Mouse (Mus musculus): ENCODE results near the gene Cxcl5. TPM values are rescaled to one million over a fixed set of nuclear protein-coding genes. Genes with fewer than 3 reads are reported as not detected.

The Cxcl5 gene
- 0.62 TPM for total RNA-seq (2023)

GRCm38 (mm10) chr5:90759077-90760065 is at the start of gene Cxcl5:
Gene Cxcl5, plus strand, starts transcription at chr5:90759360.

GRCm38 (mm10) chr5:90768218-90768617 is 9.1 kb downstream of the Cxcl5 start, which contains the start of gene Ppbp:
Gene Ppbp, plus strand, starts transcription at chr5:90768518.

GRCm38 (mm10) chr5:90771880-90772653 is 12.9 kb downstream of the Cxcl5 start, which contains the start of gene Pf4:
Gene Pf4, plus strand, starts transcription at chr5:90772435.

GRCm38 (mm10) chr5:90785659-90786588 is 26.8 kb downstream of the Cxcl5 start, which contains the start of gene Cxcl3:
Gene Cxcl3, plus strand, starts transcription at chr5:90786103.

GRCm38 (mm10) chr5:90794195-90794625 is 35.0 kb downstream of the Cxcl5 start, which contains the start of gene Cxcl15:
Gene Cxcl15, plus strand, starts transcription at chr5:90794534.

Other genes starting within 250 kb of the Cxcl5 start
- gene Afm, start 240.4 kb upstream of the Cxcl5 start, total RNA-seq (2023), result not detected
- not detected for gene 5830473C10Rik, start 198.3 kb upstream of the Cxcl5 start, total RNA-seq (2023)
- not detected for gene Rassf6, start 118.7 kb upstream of the Cxcl5 start, total RNA-seq (2023)
- 7.9 TPM for gene Ppbp, start 9.2 kb downstream of the Cxcl5 start, total RNA-seq (2023)
- gene Pf4, start 13.1 kb downstream of the Cxcl5 start, total RNA-seq (2023), result 4.3 TPM
- gene Cxcl3, start 26.7 kb downstream of the Cxcl5 start, total RNA-seq (2023), result not detected
- not detected for gene Cxcl15, start 35.2 kb downstream of the Cxcl5 start, total RNA-seq (2023)
- gene Cxcl1, start 131.9 kb downstream of the Cxcl5 start, total RNA-seq (2023), result 0.65 TPM
- gene Cxcl2, start 144.5 kb downstream of the Cxcl5 start, total RNA-seq (2023), result 7.3 TPM
- 4.6 TPM for gene Mthfd2l, start 171.8 kb downstream of the Cxcl5 start, total RNA-seq (2023)

All from CD4-positive naive resting alpha-beta T cell, adult 57 days (primary cell).